Mouse (Mus musculus): Measurements from ENCODE around the gene Itk. TPM values are rescaled to one million over a fixed set of nuclear protein-coding genes. Genes with fewer than 3 reads are reported as not detected.

The Itk gene
- polyA plus RNA-seq, 1 experiment from 2014 or later, result 0.09 TPM

GRCm38 (mm10) chr11:46372331-46372953, 16.9 kb downstream of the Itk start:
- H3K36me3 ChIP-seq (ENCODE audit: control insufficient read depth, insufficient read depth), result no peaks in the 10 kb centered on the region
- 54% methylated on average over 8 of the region's 8 CpGs for WGBS (ENCODE audit: insufficient replicate concordance)
- no peak overlapping the region for H3K4me3 ChIP-seq (ENCODE audit: low read depth, low read length)
- no peak overlapping the region for H3K27ac ChIP-seq (ENCODE audit: low read length)
- no peak for ATAC-seq (ENCODE audit: low read depth)
- no peak overlapping the region for H3K9ac ChIP-seq (ENCODE audit: low read depth, low read length)
- no peak overlapping the region for H3K4me2 ChIP-seq (ENCODE audit: low read depth, low read length)
- peaks cover 8% of the 10 kb centered on the region for H3K4me1 ChIP-seq (ENCODE audit: control insufficient read depth, low read depth, low read length)
- no peaks in the 10 kb centered on the region for H3K27me3 ChIP-seq (ENCODE audit: control insufficient read depth, insufficient read depth, low read depth, low read length)
- no peaks in the 10 kb centered on the region for H3K9me3 ChIP-seq (replicated peaks; ENCODE audit: control insufficient read depth, low read length)

GRCm38 (mm10) chr11:46371250-46371649, 18.1 kb downstream of the Itk start:
- WGBS (ENCODE audit: insufficient replicate concordance), result 67% methylated on average over 8 of the region's 8 CpGs
- Histone ChIP-seq H3K27me3 (ENCODE audit: control insufficient read depth, insufficient read depth, low read depth, low read length) (no peaks in the 10 kb centered on the region), H3K27ac (ENCODE audit: low read length) (no peak overlapping the region), H3K4me3 (ENCODE audit: low read depth, low read length) (no peak overlapping the region), H3K4me2 (ENCODE audit: low read depth, low read length) (no peak overlapping the region), H3K36me3 (ENCODE audit: control insufficient read depth, insufficient read depth) (no peaks in the 10 kb centered on the region), H3K9ac (ENCODE audit: low read depth, low read length) (no peak overlapping the region), H3K9me3 (replicated peaks; ENCODE audit: control insufficient read depth, low read length) (no peaks in the 10 kb centered on the region), H3K4me1 (ENCODE audit: control insufficient read depth, low read depth, low read length) (peaks cover 3% of the 10 kb centered on the region)
- ATAC-seq (ENCODE audit: low read depth), result no peak

- H3K27me3 ChIP-seq (ENCODE audit: control insufficient read depth, insufficient read depth, low read depth, low read length), result no peaks in the 10 kb centered on the region
- no peak overlapping the region for H3K27ac ChIP-seq (ENCODE audit: low read length)
- no peaks in the 10 kb centered on the region for H3K36me3 ChIP-seq (ENCODE audit: control insufficient read depth, insufficient read depth)
- H3K9ac ChIP-seq (ENCODE audit: low read depth, low read length), result no peak overlapping the region
- H3K9me3 ChIP-seq (replicated peaks; ENCODE audit: control insufficient read depth, low read length), result no peaks in the 10 kb centered on the region
- H3K4me3 ChIP-seq (ENCODE audit: low read depth, low read length), result no peak overlapping the region
- 64% methylated on average over 4 of the region's 4 CpGs for WGBS (ENCODE audit: insufficient replicate concordance)
- H3K4me2 ChIP-seq (ENCODE audit: low read depth, low read length), result no peak overlapping the region
- peaks cover 3% of the 10 kb centered on the region for H3K4me1 ChIP-seq (ENCODE audit: control insufficient read depth, low read depth, low read length)
- peak; percentile 47; the same call in 1 of the 2 replicates for ATAC-seq (ENCODE audit: low read depth)
Observed at GRCm38 (mm10) chr11:46370457-46370856, 18.9 kb downstream of the Itk start.

GRCm38 (mm10) chr11:46366357-46366756, 23.0 kb downstream of the Itk start:
- H3K27ac ChIP-seq (ENCODE audit: low read length), result no peak overlapping the region
- H3K27me3 ChIP-seq (ENCODE audit: control insufficient read depth, insufficient read depth, low read depth, low read length), result no peaks in the 10 kb centered on the region
- no peak for ATAC-seq (ENCODE audit: low read depth)
- no peak overlapping the region for H3K9ac ChIP-seq (ENCODE audit: low read depth, low read length)
- WGBS (ENCODE audit: insufficient replicate concordance), result 36% methylated on average over 3 of the region's 3 CpGs
- H3K4me1 ChIP-seq (ENCODE audit: control insufficient read depth, low read depth, low read length), result peaks cover 3% of the 10 kb centered on the region
- no peak overlapping the region for H3K4me3 ChIP-seq (ENCODE audit: low read depth, low read length)
- no peak overlapping the region for H3K4me2 ChIP-seq (ENCODE audit: low read depth, low read length)
- H3K36me3 ChIP-seq (ENCODE audit: control insufficient read depth, insufficient read depth), result no peaks in the 10 kb centered on the region
- H3K9me3 ChIP-seq (replicated peaks; ENCODE audit: control insufficient read depth, low read length), result no peaks in the 10 kb centered on the region

GRCm38 (mm10) chr11:46365744-46366143, 23.6 kb downstream of the Itk start:
- peaks cover 3% of the 10 kb centered on the region for H3K4me1 ChIP-seq (ENCODE audit: control insufficient read depth, low read depth, low read length)
- H3K36me3 ChIP-seq (ENCODE audit: control insufficient read depth, insufficient read depth), result no peaks in the 10 kb centered on the region
- H3K4me2 ChIP-seq (ENCODE audit: low read depth, low read length), result no peak overlapping the region
- H3K9ac ChIP-seq (ENCODE audit: low read depth, low read length), result no peak overlapping the region
- WGBS (ENCODE audit: insufficient replicate concordance), result 66% methylated on average over 5 of the region's 5 CpGs
- H3K27ac ChIP-seq (ENCODE audit: low read length), result no peak overlapping the region
- H3K4me3 ChIP-seq (ENCODE audit: low read depth, low read length), result no peak overlapping the region
- no peaks in the 10 kb centered on the region for H3K9me3 ChIP-seq (replicated peaks; ENCODE audit: control insufficient read depth, low read length)
- H3K27me3 ChIP-seq (ENCODE audit: control insufficient read depth, insufficient read depth, low read depth, low read length), result no peaks in the 10 kb centered on the region
- no peak for ATAC-seq (ENCODE audit: low read depth)

- 75% methylated on average over 9 of the region's 9 CpGs for WGBS (ENCODE audit: insufficient replicate concordance)
- no peaks in the 10 kb centered on the region for H3K27me3 ChIP-seq (ENCODE audit: control insufficient read depth, insufficient read depth, low read depth, low read length)
- H3K4me1 ChIP-seq (ENCODE audit: control insufficient read depth, low read depth, low read length), result no peaks in the 10 kb centered on the region
- H3K4me3 ChIP-seq (ENCODE audit: low read depth, low read length), result no peak overlapping the region
- ATAC-seq (ENCODE audit: low read depth), result no peak
- no peak overlapping the region for H3K27ac ChIP-seq (ENCODE audit: low read length)
- no peaks in the 10 kb centered on the region for H3K9me3 ChIP-seq (replicated peaks; ENCODE audit: control insufficient read depth, low read length)
- no peak overlapping the region for H3K9ac ChIP-seq (ENCODE audit: low read depth, low read length)
- H3K36me3 ChIP-seq (ENCODE audit: control insufficient read depth, insufficient read depth), result no peaks in the 10 kb centered on the region
- no peak overlapping the region for H3K4me2 ChIP-seq (ENCODE audit: low read depth, low read length)
Observed at GRCm38 (mm10) chr11:46363864-46364263, 25.5 kb downstream of the Itk start.

- 50% methylated on average over 18 of the region's 18 CpGs for WGBS (ENCODE audit: insufficient replicate concordance)
- Histone ChIP-seq H3K9ac (ENCODE audit: low read depth, low read length) (no peak overlapping the region), H3K36me3 (ENCODE audit: control insufficient read depth, insufficient read depth) (no peaks in the 10 kb centered on the region), H3K4me3 (ENCODE audit: low read depth, low read length) (no peak overlapping the region), H3K27ac (ENCODE audit: low read length) (no peak overlapping the region), H3K27me3 (ENCODE audit: control insufficient read depth, insufficient read depth, low read depth, low read length) (no peaks in the 10 kb centered on the region), H3K4me2 (ENCODE audit: low read depth, low read length) (no peak overlapping the region), H3K9me3 (replicated peaks; ENCODE audit: control insufficient read depth, low read length) (no peaks in the 10 kb centered on the region), H3K4me1 (ENCODE audit: control insufficient read depth, low read depth, low read length) (no peaks in the 10 kb centered on the region)
- ATAC-seq (ENCODE audit: low read depth), result no peak
Observed at GRCm38 (mm10) chr11:46362061-46363022, 27.0 kb downstream of the Itk start.

GRCm38 (mm10) chr11:46360991-46361665, 28.2 kb downstream of the Itk start:
- 60% methylated on average over 2 of the region's 2 CpGs for WGBS (ENCODE audit: insufficient replicate concordance)
- H3K27me3 ChIP-seq (ENCODE audit: control insufficient read depth, insufficient read depth, low read depth, low read length), result no peaks in the 10 kb centered on the region
- no peak for ATAC-seq (ENCODE audit: low read depth)
- no peak overlapping the region for H3K4me3 ChIP-seq (ENCODE audit: low read depth, low read length)
- H3K27ac ChIP-seq (ENCODE audit: low read length), result no peak overlapping the region
- H3K9ac ChIP-seq (ENCODE audit: low read depth, low read length), result no peak overlapping the region
- H3K4me2 ChIP-seq (ENCODE audit: low read depth, low read length), result no peak overlapping the region
- H3K36me3 ChIP-seq (ENCODE audit: control insufficient read depth, insufficient read depth), result no peaks in the 10 kb centered on the region
- no peaks in the 10 kb centered on the region for H3K4me1 ChIP-seq (ENCODE audit: control insufficient read depth, low read depth, low read length)
- H3K9me3 ChIP-seq (replicated peaks; ENCODE audit: control insufficient read depth, low read length), result no peaks in the 10 kb centered on the region
